Mouse (Mus musculus) myocyte (in vitro differentiated cells): ENCODE results near the gene Tomm5. TPM values are rescaled to one million over a fixed set of nuclear protein-coding genes. Genes with fewer than 3 reads are reported as not detected.
"Not testable (repeated sequence)": the region's sequence is repeated elsewhere in the genome, so short reads cannot be mapped to it uniquely, and the experiment has no call there.

Source experiments
- H3K27me3 ChIP-seq: one replicate; pipeline ENCODE4 v1.6.1; 2011; ENCODE audit not compliant: control insufficient read depth, insufficient read depth, insufficient read length
- H3K36me3 ChIP-seq: one replicate; pipeline ENCODE4 v1.6.1; 2011; ENCODE audit not compliant: control insufficient read depth, insufficient read depth
- H3K4me2 ChIP-seq: one replicate; pipeline ENCODE4 v1.6.1; 2011; ENCODE audit warnings: low read depth, control low read depth
- H3K4me3 ChIP-seq: one replicate; pipeline ENCODE4 v1.5.1; 2011; ENCODE audit warnings: mild to moderate bottlenecking, control low read depth, moderate library complexity
- H3K79me2 ChIP-seq: one replicate; pipeline ENCODE4 v1.6.1; 2011; ENCODE audit not compliant: control insufficient read depth, insufficient read depth
- H3ac ChIP-seq: one replicate; pipeline ENCODE4 v1.6.1; 2011; ENCODE audit not compliant: control insufficient read depth, insufficient read length
- CEBPB ChIP-seq: IDR thresholded peaks from 2 replicates; pipeline ENCODE4 v1.6.1; 2011; ENCODE audit warnings: mild to moderate bottlenecking, moderate library complexity; ENCODE audit not compliant: poor library complexity, insufficient read depth, severe bottlenecking
- E2F4 ChIP-seq: IDR thresholded peaks from one replicate; pipeline ENCODE4 v1.6.1; 2011; ENCODE audit warnings: mild to moderate bottlenecking, control low read depth, moderate library complexity; ENCODE audit not compliant: insufficient read depth
- MAX ChIP-seq: IDR thresholded peaks from one replicate; pipeline ENCODE4 v1.6.1; 2011; ENCODE audit warnings: low read depth, mild to moderate bottlenecking, control low read depth
- MYOD1 ChIP-seq, 3 experiments: IDR thresholded peaks; one replicate each; pipeline ENCODE4 v1.6.1; 2011; ENCODE audit warnings: control low read depth in 2 of 3, low read depth in 2 of 3, mild to moderate bottlenecking in 2 of 3, moderate library complexity in 1 of 3; ENCODE audit not compliant: insufficient read length in 2 of 3, control insufficient read depth in 1 of 3
- MYOG ChIP-seq, 3 experiments: IDR thresholded peaks; one replicate each; pipeline ENCODE4 v1.6.1; 2011; ENCODE audit warnings: control low read depth in 2 of 3, low read depth in 2 of 3, mild to moderate bottlenecking in 2 of 3; ENCODE audit not compliant: insufficient read length in 2 of 3, control insufficient read depth in 1 of 3, insufficient read depth in 1 of 3
- POLR2A ChIP-seq: IDR thresholded peaks from one replicate; pipeline ENCODE4 v1.6.1; 2011; ENCODE audit warnings: low read depth, mild to moderate bottlenecking, control low read depth, moderate library complexity; ENCODE audit not compliant: insufficient read length
- POLR2AphosphoS2 ChIP-seq: IDR thresholded peaks from one replicate; pipeline ENCODE4 v1.6.1; 2011; ENCODE audit warnings: low read depth, control low read depth; ENCODE audit not compliant: insufficient read length
- REST ChIP-seq: IDR thresholded peaks from one replicate; pipeline ENCODE4 v1.6.1; 2011; ENCODE audit warnings: mild to moderate bottlenecking, control low read depth, moderate library complexity; ENCODE audit not compliant: insufficient read depth, insufficient read length
- SRF ChIP-seq: IDR thresholded peaks from one replicate; pipeline ENCODE4 v1.6.1; 2011; ENCODE audit warnings: low read depth; ENCODE audit not compliant: control insufficient read depth, insufficient read length
- TCF12 ChIP-seq: IDR thresholded peaks from one replicate; pipeline ENCODE4 v1.6.1; 2011; ENCODE audit warnings: mild to moderate bottlenecking, control low read depth; ENCODE audit not compliant: poor library complexity, insufficient read depth, severe bottlenecking
- TCF3 ChIP-seq: IDR thresholded peaks from one replicate; pipeline ENCODE4 v1.6.1; 2011; ENCODE audit warnings: low read depth, control low read depth; ENCODE audit not compliant: insufficient read length
- USF1 ChIP-seq: IDR thresholded peaks from one replicate; pipeline ENCODE4 v1.6.1; 2011; ENCODE audit warnings: low read depth, mild to moderate bottlenecking, control low read depth, moderate library complexity
- polyA plus RNA-seq: library from polyadenylated mRNA; unstranded; fragments of >200 nt; fragmentation: generic; extraction: Trizol; gene quantifications from one replicate; pipeline ENCODE4 v1.2.1, GENCODE M21; 2012; ENCODE audit warnings: missing spikeins

Gene Tomm5
- polyA plus RNA-seq, 1 experiment, result 311 TPM

DNA sequence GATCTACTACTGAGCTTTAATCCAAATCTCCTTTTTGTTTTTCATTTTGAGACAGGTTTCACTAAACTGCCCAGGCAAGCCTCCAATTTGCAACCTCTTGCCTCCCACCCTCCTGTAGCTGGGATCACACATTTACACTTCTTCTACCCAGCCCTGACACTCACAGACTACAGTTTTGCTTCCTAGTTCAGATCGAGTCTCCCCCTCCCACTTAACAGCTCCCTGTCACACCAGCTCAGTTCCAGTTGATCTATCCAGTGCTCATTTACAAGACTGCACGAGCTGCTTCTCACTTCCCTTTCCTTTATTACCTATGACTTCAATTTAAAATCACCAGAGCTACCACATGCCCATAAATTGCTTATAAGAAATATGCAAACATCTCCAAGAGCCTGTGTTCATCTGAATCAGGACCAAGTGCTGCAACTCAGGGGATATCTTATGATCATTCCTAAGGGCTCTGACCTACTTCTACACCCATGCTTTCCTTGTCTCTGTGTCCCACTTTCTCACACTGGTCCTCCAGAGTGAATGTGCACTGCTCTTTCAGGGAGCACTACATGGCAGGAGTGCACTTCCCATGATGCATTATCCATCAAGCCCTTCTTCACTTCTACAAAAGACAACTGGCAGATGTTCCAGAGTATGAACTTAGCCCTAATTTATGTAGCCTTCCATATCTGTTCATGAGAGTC is 41.7 kb downstream of the Tomm5 start:
- Histone ChIP-seq H3K4me2 (no peak overlapping the region), H3ac (no peak overlapping the region), H3K36me3 (no peaks in the 10 kb centered on the region), H3K79me2 (no peaks in the 10 kb centered on the region), H3K4me3 (no peak overlapping the region), H3K27me3 (no peaks in the 10 kb centered on the region)
- TF ChIP-seq MYOD1 (IDR thresholded peaks at IDR 0.05; ENCODE audit: control insufficient read depth in 1 of 3, insufficient read length in 2 of 3, low read depth in 2 of 3), result no peak
- no peak for TF ChIP-seq MAX
- no peak for TF ChIP-seq MYOG (IDR thresholded peaks at IDR 0.05; ENCODE audit: control insufficient read depth in 1 of 3, insufficient read depth in 1 of 3, insufficient read length in 2 of 3, low read depth in 2 of 3)
- no peak for TF ChIP-seq TCF3
- TF ChIP-seq POLR2AphosphoS2, result no peak

DNA sequence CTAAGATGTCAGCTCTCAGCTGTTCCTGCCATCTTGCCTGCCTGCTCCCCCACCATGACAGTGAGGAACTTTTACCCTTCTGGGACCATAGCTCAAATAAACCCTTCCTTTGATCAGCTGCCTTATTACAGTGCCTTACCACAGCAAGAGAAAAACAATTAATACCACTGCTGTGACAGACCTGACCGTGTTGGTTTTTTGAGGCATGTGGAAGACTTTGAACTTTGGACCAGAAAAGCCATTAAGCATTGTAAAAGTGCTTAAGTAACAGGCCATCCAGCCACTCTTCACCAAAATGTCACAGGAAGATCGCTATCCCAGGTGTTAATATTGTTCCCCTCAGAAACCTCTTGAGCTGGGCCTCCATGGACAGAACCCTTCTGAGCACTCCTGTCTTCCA is 43.3 kb downstream of the Tomm5 start:
- H3K4me2 ChIP-seq, result no peak overlapping the region
- H3K4me3 ChIP-seq, result no peak overlapping the region
- no peaks in the 10 kb centered on the region for H3K79me2 ChIP-seq
- H3K27me3 ChIP-seq, result no peaks in the 10 kb centered on the region
- no peak for TF ChIP-seq E2F4
- TF ChIP-seq POLR2A, result no peak
- TF ChIP-seq TCF12, result no peak
- no peak for TF ChIP-seq POLR2AphosphoS2
- TF ChIP-seq USF1, result no peak
- TF ChIP-seq SRF, result no peak
- TF ChIP-seq MYOD1 (IDR thresholded peaks at IDR 0.05; ENCODE audit: control insufficient read depth in 1 of 3, insufficient read length in 2 of 3, low read depth in 2 of 3), result no peak
- TF ChIP-seq TCF3, result no peak
- no peak for TF ChIP-seq MAX
- TF ChIP-seq REST, result no peak
- no peak for TF ChIP-seq MYOG (IDR thresholded peaks at IDR 0.05; ENCODE audit: control insufficient read depth in 1 of 3, insufficient read depth in 1 of 3, insufficient read length in 2 of 3, low read depth in 2 of 3)
- no peaks in the 10 kb centered on the region for H3K36me3 ChIP-seq
- H3ac ChIP-seq, result no peak overlapping the region

DNA sequence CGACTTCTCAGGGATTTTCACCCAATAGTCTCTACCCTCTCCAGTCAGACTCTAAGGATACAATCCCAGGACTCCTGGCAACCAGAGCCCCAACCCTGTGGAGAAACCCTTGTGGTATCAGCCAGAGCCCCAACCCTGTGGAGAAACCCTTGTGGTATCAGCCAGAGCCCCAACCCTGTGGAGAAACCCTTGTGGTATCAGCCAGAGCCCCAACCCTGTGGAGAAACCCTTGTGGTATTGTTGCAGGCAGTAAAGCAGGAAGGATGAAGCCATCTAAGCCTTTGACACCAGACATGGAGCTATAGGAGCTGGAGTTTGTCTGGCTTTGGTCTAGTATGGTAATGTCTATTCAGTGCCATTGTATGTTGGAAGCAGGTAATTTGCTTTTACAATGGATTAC is 44.1 kb downstream of the Tomm5 start:
- H3K27me3 ChIP-seq, H3K36me3 ChIP-seq, H3K4me2 ChIP-seq, H3ac ChIP-seq, H3K4me3 ChIP-seq, H3K79me2 ChIP-seq: not testable (repeated sequence)

DNA sequence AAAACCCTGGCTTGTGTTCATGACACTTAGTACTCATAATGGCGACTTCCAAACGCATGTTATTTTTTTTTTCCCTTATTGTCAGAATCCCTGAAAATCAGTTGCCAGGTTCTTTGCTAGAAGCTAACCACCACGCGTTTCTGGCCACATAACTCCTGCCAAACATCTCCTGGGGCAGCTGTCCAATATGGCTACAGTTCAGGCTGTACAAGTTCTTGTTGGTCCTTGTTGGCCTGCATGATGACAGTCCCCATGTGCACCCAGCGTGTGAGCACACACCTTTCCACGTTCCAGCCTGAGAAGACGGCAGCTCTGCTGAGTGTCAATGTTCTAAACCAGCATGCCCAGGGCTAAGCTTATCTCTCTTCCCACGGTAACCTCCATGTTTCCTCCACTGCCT is 52.5 kb downstream of the Tomm5 start:
- no peaks in the 10 kb centered on the region for H3K27me3 ChIP-seq
- no peak overlapping the region for H3K4me3 ChIP-seq
- H3K36me3 ChIP-seq, result no peaks in the 10 kb centered on the region
- H3K79me2 ChIP-seq, result no peaks in the 10 kb centered on the region
- no peak for TF ChIP-seq POLR2A
- TF ChIP-seq MYOD1 (IDR thresholded peaks at IDR 0.05; ENCODE audit: control insufficient read depth in 1 of 3, insufficient read length in 2 of 3, low read depth in 2 of 3), result no peak
- TF ChIP-seq USF1, result no peak
- TF ChIP-seq CEBPB, result no peak
- TF ChIP-seq SRF, result no peak
- no peak for TF ChIP-seq E2F4
- TF ChIP-seq REST, result no peak
- no peak for TF ChIP-seq TCF12
- TF ChIP-seq TCF3, result no peak
- no peak overlapping the region for H3K4me2 ChIP-seq
- H3ac ChIP-seq, result no peak overlapping the region

Other genes with a start within 250 kb of the Tomm5 start
- 71.1 TPM for gene Grhpr, start 126.7 kb downstream of the Tomm5 start, polyA plus RNA-seq
- gene Zbtb5, start 95.7 kb downstream of the Tomm5 start, polyA plus RNA-seq, result 5.1 TPM
- 18.8 TPM for gene Polr1e, start 89.5 kb downstream of the Tomm5 start, polyA plus RNA-seq
- gene Fbxo10, start 23.5 kb downstream of the Tomm5 start, polyA plus RNA-seq, result 7.8 TPM
- 45.8 TPM for gene Frmpd1, start 76.8 kb upstream of the Tomm5 start, polyA plus RNA-seq
- 4.4 TPM for gene Trmt10b, start 189.0 kb upstream of the Tomm5 start, polyA plus RNA-seq
- gene Dcaf10, start 234.0 kb upstream of the Tomm5 start, polyA plus RNA-seq, result 9.3 TPM
- 32.6 TPM for gene Exosc3, start 234.6 kb upstream of the Tomm5 start, polyA plus RNA-seq